Mouse (Mus musculus) kidney, postnatal 4 days (tissue): Measurements from ENCODE around the gene Rpl21.

ENCODE experiments used
- DNase-seq, 2 experiments: peaks; one replicate each; pipeline ENCODE4 v3.0.0; 2021; ENCODE audit warnings: mixed read lengths in 2 of 2

Rpl21 gene

DNA sequence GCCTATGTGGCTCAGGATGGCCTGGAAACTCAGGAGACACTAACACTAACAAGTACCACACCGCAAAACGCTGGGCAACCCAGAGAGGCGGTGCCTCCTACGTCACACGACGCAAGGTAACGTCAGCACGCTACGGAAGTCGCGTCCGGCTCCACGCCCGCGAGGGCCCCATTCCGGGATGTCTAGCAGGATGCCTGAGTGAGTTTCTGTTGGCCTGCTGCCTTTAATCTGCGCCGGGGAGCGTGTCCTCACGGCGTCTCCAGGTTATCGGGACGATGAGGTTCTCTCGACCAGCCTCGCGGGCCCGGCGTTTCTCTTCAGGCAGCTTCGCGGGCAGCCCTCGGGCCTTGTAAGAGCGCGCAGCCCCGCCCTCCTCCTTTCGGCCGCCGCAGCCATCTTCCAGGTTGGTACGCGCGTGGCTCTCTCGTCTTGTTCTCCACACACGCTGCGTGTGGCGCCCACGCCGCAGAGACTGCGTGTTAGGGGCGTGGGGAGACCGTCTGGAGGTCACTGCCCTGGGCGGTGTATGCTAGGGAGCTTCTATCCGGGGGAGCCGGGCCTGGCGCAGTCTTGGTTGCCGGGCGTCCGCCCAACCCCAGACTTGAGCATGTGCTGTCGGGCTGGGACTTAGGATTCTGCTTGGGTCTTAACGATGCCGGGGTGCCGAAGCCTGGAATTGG, at the start of gene Rpl21:
TSS of gene Rpl21 (plus strand) at position 122 of the 680 bp plus-strand sequence.
- DNase-seq, result peak; percentile 94 to 96

GRCm38 (mm10) chr5:146783300-146783699, 49.4 kb upstream of the Rpl21 start:
- DNase-seq, result peak; percentile 41 to 65

GRCm38 (mm10) chr5:146783891-146784290, 48.8 kb upstream of the Rpl21 start:
- DNase-seq, result no peak

DNA sequence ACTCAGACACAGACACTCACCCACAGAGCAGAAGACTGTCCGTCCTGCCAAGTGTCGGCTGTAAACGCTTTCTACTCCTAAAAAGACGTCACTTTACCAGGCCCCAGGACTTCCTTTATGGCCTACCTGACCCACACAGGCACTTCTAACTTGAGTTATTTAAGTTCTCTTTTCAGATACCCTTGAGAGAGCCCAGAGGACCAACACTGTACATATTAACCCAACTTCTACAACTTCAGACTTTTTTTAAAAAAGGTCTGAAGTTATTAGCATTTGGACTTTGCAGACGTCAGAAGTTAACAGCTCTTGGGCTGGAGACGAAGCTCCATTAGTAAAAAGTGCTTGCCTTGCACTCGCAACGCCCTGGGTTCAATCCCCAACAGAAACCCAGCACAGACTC, 46.6 kb upstream of the Rpl21 start:
- DNase-seq, result no peak

- peak in 1 of 2 experiments; percentile 49 for DNase-seq
These were observed 43.3 kb upstream of the Rpl21 start for GRCm38 (mm10) chr5:146789413-146789812.

- DNase-seq, result peak in 1 of 2 experiments; percentile 40
These were observed 41.7 kb upstream of the Rpl21 start for GRCm38 (mm10) chr5:146790944-146791343.

DNA sequence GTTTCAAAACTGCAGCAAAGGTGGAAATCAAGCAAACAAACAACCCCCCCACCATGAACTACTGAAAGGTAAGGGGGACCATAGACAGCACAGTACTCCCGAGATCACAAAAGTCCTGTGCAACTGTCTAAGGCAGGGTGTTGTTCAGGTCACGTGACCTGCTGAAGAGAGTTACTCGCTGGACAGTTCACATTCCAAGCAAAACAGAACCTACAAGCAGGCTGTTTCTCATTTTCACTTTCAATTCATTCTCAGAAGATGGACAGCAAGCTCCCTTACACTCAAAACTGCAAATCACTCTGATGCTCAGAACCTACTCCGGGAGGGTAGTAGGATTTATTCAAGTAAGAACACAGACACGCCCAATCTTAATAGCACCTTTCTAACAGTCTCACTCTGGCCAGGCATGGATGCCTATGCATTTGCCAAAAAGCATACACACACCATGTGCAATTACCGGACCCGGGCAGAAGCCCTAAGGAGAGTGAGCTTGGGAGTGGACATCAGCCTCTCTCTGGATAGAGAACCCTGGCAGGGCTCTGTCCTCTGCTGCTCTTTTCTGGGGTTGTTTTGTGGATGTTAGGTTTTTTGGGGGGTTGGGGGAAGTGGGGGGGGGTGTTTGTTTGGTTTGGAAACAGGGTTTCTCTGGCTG, 40.4 kb upstream of the Rpl21 start:
- peak in 1 of 2 experiments; percentile 42 for DNase-seq

DNA sequence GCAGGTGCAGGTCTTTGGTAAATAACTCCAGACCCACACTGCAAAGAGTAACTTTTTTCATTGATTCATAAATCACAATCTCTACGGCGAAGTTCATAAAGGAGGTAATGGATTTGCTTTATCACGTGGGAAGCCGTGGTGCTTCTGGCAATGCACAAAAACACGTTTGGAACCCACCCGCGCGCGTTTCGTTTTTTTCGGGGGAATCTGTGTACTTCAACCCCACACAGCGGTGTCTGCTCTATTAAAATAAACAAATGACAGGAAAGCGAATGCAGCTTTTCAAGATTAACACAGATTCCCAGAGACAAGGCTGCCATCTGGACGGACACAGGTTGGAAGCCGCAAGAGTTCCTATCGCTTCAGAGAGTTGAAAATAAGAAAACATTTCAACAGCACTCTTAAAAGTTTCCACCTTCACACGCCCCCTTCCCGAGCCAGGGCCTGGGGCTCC, 39.0 kb upstream of the Rpl21 start:
- no peak for DNase-seq

GRCm38 (mm10) chr5:146794084-146794852, 38.4 kb upstream of the Rpl21 start:
- peak; percentile 47 to 64 for DNase-seq

DNA sequence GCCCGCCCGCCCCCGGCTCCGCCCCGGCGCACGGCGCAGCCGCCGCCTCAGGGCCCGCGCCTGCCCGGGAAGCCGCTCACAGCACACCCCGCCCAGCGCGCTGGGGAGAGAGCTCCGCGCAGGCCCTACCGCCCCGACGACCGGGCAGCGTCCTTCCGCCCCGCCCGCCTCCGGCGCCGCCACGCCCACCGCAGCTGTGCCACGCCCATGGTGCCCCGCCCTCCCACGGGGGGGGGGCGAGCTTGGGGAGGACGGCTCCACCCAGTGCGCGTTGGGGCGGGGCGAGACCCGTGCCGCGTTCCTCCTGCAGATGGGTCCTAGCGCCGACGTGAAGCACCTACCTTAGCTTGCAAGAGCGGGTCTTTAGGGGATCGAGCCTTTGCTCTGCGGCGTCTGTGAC, 37.8 kb upstream of the Rpl21 start, which contains the start of gene Usp12:
TSS of gene Usp12 (minus strand) at position 154 of the 400 bp plus-strand sequence.
- peak; percentile 99 for DNase-seq

DNA sequence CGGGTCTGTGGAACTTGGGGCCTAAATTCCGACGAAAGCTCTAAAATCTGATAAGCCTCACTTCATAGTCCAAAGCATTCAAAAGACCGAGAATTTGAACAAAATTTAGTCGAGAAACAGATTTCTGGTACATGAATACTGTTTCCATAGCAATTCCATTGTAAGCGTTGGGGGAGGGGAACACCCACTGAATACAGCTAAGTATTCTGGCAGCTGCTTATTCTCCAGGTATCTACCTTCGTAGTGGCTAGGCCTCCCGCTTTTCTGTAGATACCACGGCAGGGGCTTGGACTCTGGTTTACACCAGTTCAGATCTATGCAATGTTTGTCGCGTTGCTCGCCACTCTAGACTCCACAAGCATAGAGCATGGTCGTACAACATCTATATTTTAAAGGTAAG, 37.0 kb upstream of the Rpl21 start:
- DNase-seq, result no peak

DNA sequence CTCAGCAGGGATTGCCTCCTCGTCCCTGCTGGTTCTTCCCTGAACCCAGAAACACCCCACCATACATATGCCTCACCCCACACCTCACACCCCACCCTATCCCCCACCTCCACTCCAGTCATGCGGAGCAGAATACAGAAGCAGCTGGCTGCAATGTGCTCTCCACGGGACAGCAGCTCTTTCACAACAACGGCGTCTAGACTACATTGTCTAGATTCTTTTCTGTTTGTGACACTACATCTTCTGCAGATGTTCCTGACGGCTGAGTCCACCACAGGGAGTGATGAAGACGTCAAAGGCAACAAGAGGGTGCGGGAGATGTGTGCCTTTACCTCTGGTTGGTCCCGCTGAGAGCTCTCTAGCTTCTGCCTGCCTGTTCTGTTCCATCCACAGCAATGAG, 34.7 kb upstream of the Rpl21 start:
- no peak for DNase-seq

DNA sequence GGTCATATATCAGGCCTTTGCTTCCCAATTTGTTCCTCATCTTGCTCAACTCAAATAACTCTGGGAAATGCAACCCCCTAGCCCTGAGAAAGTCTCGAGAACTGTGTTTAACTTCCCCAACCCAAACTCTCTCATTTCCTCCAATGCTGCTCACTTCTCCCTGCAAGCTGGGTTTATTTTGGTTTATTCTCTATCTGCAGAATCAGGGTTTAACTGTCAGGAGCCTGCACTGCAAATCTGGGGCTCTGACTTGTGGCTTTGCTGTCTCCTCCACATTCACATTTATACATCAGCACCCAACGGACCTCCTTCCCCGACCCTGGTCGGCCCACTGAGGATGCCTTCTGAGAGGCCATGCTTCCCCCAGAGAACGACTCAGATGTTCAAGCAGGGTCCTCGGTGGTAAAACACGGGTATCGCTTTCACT, 26.7 kb upstream of the Rpl21 start:
- no peak for DNase-seq

DNA sequence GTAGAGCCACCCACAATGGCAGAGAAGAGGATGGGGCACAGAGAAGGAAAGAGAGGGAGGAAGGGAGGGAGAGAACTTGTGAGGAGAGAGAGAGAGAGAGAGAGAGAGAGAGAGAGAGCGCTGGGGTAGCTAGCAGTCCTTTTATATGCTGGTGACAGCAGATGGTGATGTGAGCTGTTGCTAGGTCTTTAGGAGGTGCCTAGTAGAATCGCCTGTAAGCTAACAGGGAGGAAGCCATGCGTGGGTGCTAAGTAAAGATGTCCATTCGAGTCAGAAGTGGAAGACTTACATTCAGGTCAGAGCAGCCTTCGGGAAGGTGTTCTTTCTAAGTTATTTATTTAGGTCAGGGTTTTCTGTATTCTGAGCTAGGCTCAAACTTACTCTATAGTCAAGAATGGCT, 22.7 kb upstream of the Rpl21 start:
- DNase-seq, result no peak

DNA sequence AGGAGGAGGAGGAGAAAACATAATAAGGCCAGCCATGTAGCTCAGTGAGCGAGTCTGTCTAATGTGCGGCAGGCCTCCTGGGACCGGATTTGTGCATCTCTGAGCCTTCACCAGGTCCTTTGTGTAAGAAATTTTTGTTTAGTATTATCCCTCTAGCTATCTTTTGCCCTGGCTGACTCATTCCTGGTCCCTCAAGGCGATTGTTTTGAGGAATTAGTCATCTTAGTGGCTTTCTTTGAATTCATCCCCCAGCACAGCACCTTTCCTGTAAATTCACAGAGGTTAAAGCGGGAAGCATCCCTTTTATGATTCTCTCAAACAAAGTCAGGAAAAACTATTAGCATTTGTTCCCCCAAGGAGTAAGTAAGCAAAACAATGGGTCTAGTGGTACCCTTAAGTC, 19.8 kb upstream of the Rpl21 start:
- no peak for DNase-seq

GRCm38 (mm10) chr5:146813421-146813820, 19.3 kb upstream of the Rpl21 start:
- DNase-seq, result no peak

GRCm38 (mm10) chr5:146815394-146815793, 17.3 kb upstream of the Rpl21 start:
- no peak for DNase-seq

DNA sequence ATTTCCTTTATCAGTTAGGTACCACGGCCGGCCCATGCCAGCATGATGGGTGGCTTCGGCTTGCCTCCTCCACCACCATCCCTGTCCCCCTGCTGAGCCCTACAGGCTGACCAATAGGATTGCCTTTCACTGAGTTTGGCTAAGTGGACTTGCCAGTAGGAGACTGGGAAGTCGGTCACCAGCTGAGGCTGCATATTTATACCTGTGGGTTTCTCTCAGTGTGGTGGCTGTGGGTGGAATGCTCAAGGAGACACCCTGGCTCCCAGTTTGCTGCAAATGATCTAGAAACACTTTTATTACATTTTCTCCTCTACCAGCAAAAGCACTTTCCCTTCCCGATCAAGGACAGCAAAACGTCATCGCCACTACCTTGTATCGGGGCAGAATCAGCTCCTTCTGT, 15.1 kb upstream of the Rpl21 start:
- no peak for DNase-seq

- no peak for DNase-seq
These were observed 13.6 kb upstream of the Rpl21 start for GRCm38 (mm10) chr5:146818906-146819623.

DNA sequence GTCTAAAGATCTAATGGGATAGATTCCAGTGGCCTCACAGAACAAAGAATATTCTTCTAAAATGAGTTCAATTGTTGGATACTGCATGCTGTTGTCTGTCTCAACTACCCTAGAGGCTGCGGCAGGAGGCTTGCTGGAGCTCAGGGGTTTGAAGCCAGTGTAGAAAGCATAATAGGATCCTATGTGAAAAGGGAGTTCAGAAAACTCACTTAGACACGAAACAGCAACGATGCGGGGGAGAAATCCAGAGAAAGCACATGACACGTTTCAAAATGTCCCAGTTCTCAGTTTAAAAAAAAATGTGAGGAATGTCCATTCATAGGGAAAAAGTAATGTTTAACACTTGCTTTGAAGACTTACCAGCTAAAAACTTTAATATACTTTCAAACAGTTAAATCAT, 9.7 kb upstream of the Rpl21 start:
- no peak for DNase-seq

- DNase-seq, result no peak
These were observed 3.2 kb upstream of the Rpl21 start for GRCm38 (mm10) chr5:146829528-146829927.

GRCm38 (mm10) chr5:146832435-146832768, 288 bp upstream of the Rpl21 start:
- DNase-seq, result no peak

- no peak for DNase-seq
These were observed 1.0 kb downstream of the Rpl21 start for GRCm38 (mm10) chr5:146833673-146834201.
